Mouse (Mus musculus) left cerebral cortex, adult 8-10 months (tissue): ENCODE data around the gene Lep. TPM values are rescaled to one million over a fixed set of nuclear protein-coding genes. Genes with fewer than 3 reads are reported as not detected.

Experiments
- DNase-seq, 2 experiments: peaks; one replicate each; pipeline ENCODE4 v3.0.0; 2022; ENCODE audit warnings: low spot score in 2 of 2
- total RNA-seq, 4 experiments: library from RNA; stranded (reverse); gene quantifications; 2 replicates each; pipeline ENCODE4 v1.2.4; 2022

The Lep gene
- not detected for total RNA-seq

- DNase-seq, result no peak
Observed at GRCm38 (mm10) chr6:29059846-29060685, at the start of gene Lep. Gene Lep, plus strand, starts transcription at chr6:29060220.

GRCm38 (mm10) chr6:29011651-29012050 lies 48.4 kb upstream of the Lep start:
- no peak for DNase-seq

- DNase-seq, result no peak
Observed at GRCm38 (mm10) chr6:29013216-29013615, 46.8 kb upstream of the Lep start.

GRCm38 (mm10) chr6:29016891-29017412 lies 43.1 kb upstream of the Lep start:
- DNase-seq, result no peak

- no peak for DNase-seq
Observed at GRCm38 (mm10) chr6:29019756-29020720, 40.0 kb upstream of the Lep start.

GRCm38 (mm10) chr6:29020937-29021336 lies 39.1 kb upstream of the Lep start:
- DNase-seq, result no peak

GRCm38 (mm10) chr6:29021501-29021900 lies 38.5 kb upstream of the Lep start:
- no peak for DNase-seq

GRCm38 (mm10) chr6:29022115-29022514 lies 37.9 kb upstream of the Lep start:
- no peak for DNase-seq

GRCm38 (mm10) chr6:29023206-29023967 lies 36.6 kb upstream of the Lep start:
- DNase-seq, result peak; percentile 35 to 45

GRCm38 (mm10) chr6:29024000-29024417 lies 36.0 kb upstream of the Lep start:
- DNase-seq, result peak in 1 of 2 experiments; percentile 73

GRCm38 (mm10) chr6:29025796-29026482 lies 34.1 kb upstream of the Lep start:
- DNase-seq, result no peak

- DNase-seq, result no peak
Observed at GRCm38 (mm10) chr6:29026766-29027165, 33.3 kb upstream of the Lep start.

GRCm38 (mm10) chr6:29028129-29028528 lies 31.9 kb upstream of the Lep start:
- no peak for DNase-seq

GRCm38 (mm10) chr6:29029521-29029920 lies 30.5 kb upstream of the Lep start:
- no peak for DNase-seq

- no peak for DNase-seq
Observed at GRCm38 (mm10) chr6:29031216-29031615, 28.8 kb upstream of the Lep start.

GRCm38 (mm10) chr6:29031704-29032310 lies 28.2 kb upstream of the Lep start:
- DNase-seq, result no peak

GRCm38 (mm10) chr6:29032411-29032810 lies 27.6 kb upstream of the Lep start:
- no peak for DNase-seq

- DNase-seq, result no peak
Observed at GRCm38 (mm10) chr6:29033981-29034646, 25.9 kb upstream of the Lep start.

GRCm38 (mm10) chr6:29036698-29037097 lies 23.3 kb upstream of the Lep start:
- DNase-seq, result peak in 1 of 2 experiments; percentile 41
